11 mouse cellular contexts compared by ENCODE assay signal in the genomic region with DNA sequence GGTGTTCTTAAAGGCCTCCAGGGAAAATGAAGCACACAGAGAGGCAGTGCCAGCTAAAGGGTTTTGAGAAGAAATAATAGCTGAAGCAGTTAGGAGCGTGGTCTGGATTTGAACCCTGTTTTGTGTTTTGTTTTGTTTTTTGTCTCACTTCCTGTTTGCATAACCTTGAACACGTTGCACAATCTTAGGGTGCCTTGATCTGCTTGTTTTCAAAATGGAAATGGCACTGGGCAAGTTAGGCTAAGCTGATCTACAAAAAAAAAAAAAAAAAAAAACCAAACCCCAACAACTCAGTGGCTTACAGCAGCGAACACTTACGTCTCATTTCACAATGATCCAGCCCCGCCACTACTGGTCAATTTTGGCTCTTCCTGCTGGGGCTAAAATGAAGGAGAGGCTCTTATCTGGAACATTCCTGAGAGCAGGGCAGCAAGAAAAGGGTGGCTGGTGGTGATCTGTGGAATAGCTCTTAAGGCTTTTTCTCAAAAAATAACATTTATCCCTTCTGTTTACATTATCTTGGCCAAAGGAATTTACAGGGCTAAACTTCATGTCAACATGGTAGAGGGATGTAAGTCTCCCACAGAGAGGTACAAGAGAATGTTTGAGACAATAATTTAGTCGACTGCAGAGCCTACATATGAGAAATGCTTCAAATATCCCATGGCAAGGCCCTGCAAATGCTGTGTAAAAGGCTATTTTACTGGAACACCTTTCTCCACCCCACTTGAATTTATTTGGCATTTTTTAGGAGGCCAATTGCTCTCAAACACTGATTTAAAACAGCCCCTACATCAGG. TPM values are rescaled to one million over a fixed set of nuclear protein-coding genes. Genes with fewer than 3 reads are reported as not detected.
DNase-seq lines count a peak whose midpoint lies in the region; ATAC-seq and TF ChIP-seq lines count a peak whose summit lies in the region.
"Had no signal": no experiment of that assay in that cellular context is flagged by ENCODE, and none has a peak within 500 bp of the region (broad histone marks: within the 10 kb centered on the region; RNA-seq: fewer than 3 reads in every experiment).

No protein-coding gene starts in this region.

- no peak for ATAC-seq in forebrain, embryonic 12.5 days (ENCODE audit: low FRiP score)
- no peak for ATAC-seq in forebrain, embryonic 14.5 days
- no peak for ATAC-seq in intestine, postnatal 0 days
- ATAC-seq in stomach, embryonic 15.5 days (ENCODE audit: insufficient read depth, low FRiP score, low read depth) = 0 out of 2 replicates have a peak, but pooled peaks have one; percentile 40

- 0 out of 2 replicates have a peak overlapping the region, but pooled peaks have one; percentile 36 for H3K27ac ChIP-seq in forebrain, embryonic 12.5 days
- H3K27ac ChIP-seq in forebrain, embryonic 14.5 days (ENCODE audit: low read depth, low read length) = no peak overlapping the region
- peak overlapping the region; percentile 85 for H3K27ac ChIP-seq in layer of hippocampus, adult 2 months
- 0 out of 2 replicates have a peak overlapping the region, but pooled peaks have one; percentile 21 for H3K27ac ChIP-seq in intestine, postnatal 0 days (ENCODE audit: low read depth, low read length)
- H3K27ac ChIP-seq in stomach, embryonic 15.5 days = peak overlapping the region; percentile 60
- H3K27ac ChIP-seq: hindbrain, embryonic 15.5 days had no signal

- no peaks in the 10 kb centered on the region; the same call in 1 of the 2 replicates for H3K4me1 ChIP-seq in forebrain, embryonic 12.5 days
- no peaks in the 10 kb centered on the region for H3K4me1 ChIP-seq in forebrain, embryonic 14.5 days (ENCODE audit: control insufficient read depth, insufficient read depth, low read length)
- peaks cover 7% of the 10 kb centered on the region; the same call in 1 of the 2 replicates for H3K4me1 ChIP-seq in intestine, postnatal 0 days (replicated peaks; ENCODE audit: control insufficient read depth, insufficient read depth, low read length)
- H3K4me1 ChIP-seq in stomach, embryonic 15.5 days = peaks cover 6% of the 10 kb centered on the region

- H3K4me2 ChIP-seq in forebrain, embryonic 12.5 days = no peak overlapping the region
- no peak overlapping the region for H3K4me2 ChIP-seq in forebrain, embryonic 14.5 days (ENCODE audit: low read length)
- no peak overlapping the region for H3K4me2 ChIP-seq in intestine, postnatal 0 days (replicated peaks; ENCODE audit: low read depth)
- no peak overlapping the region for H3K4me2 ChIP-seq in stomach, embryonic 15.5 days
- H3K4me2 ChIP-seq: hindbrain, embryonic 15.5 days had no signal

- no peak for DNase-seq in forebrain, embryonic 14.5 days (ENCODE audit: low spot score)
- DNase-seq in layer of hippocampus, adult 2 months (ENCODE audit: low spot score in 2 of 2) = no peak
- DNase-seq in layer of hippocampus, adult 11-12 months (ENCODE audit: low spot score) = no peak
- DNase-seq in adrenal gland, adult (ENCODE audit: inconsistent age in 2 of 2, low spot score in 1 of 2) = no peak
- no peak for DNase-seq in layer of hippocampus, adult 8-10 months (ENCODE audit: low spot score in 2 of 2)
- DNase-seq: thymus, postnatal 4 days had no signal

- H3K4me3 ChIP-seq in forebrain, embryonic 12.5 days (replicated peaks) = no peak overlapping the region
- no peak overlapping the region for H3K4me3 ChIP-seq in forebrain, embryonic 14.5 days (ENCODE audit: low read depth, low read length)
- no peak overlapping the region for H3K4me3 ChIP-seq in layer of hippocampus, adult 2 months
- no peak overlapping the region for H3K4me3 ChIP-seq in intestine, postnatal 0 days (ENCODE audit: low read depth, low read length)
- H3K4me3 ChIP-seq in stomach, embryonic 15.5 days (replicated peaks) = no peak overlapping the region
- H3K4me3 ChIP-seq: hindbrain, embryonic 15.5 days; myocyte had no signal

- no peaks in the 10 kb centered on the region for H3K36me3 ChIP-seq in forebrain, embryonic 12.5 days (replicated peaks)
- H3K36me3 ChIP-seq in forebrain, embryonic 14.5 days (ENCODE audit: control insufficient read depth, insufficient read depth, low read length) = no peaks in the 10 kb centered on the region
- no peaks in the 10 kb centered on the region for H3K36me3 ChIP-seq in intestine, postnatal 0 days (ENCODE audit: control insufficient read depth, insufficient read depth)
- no peaks in the 10 kb centered on the region for H3K36me3 ChIP-seq in stomach, embryonic 15.5 days
- H3K36me3 ChIP-seq: hindbrain, embryonic 15.5 days had no signal

- no peak overlapping the region for H3K9ac ChIP-seq in forebrain, embryonic 12.5 days
- no peak overlapping the region for H3K9ac ChIP-seq in forebrain, embryonic 14.5 days (ENCODE audit: low read length)
- H3K9ac ChIP-seq in intestine, postnatal 0 days (ENCODE audit: low read depth, low read length) = no peak overlapping the region
- no peak overlapping the region for H3K9ac ChIP-seq in stomach, embryonic 15.5 days
- H3K9ac ChIP-seq: hindbrain, embryonic 15.5 days had no signal

- no peaks in the 10 kb centered on the region for H3K27me3 ChIP-seq in forebrain, embryonic 12.5 days
- H3K27me3 ChIP-seq in forebrain, embryonic 14.5 days (replicated peaks; ENCODE audit: control insufficient read depth, insufficient read depth, low read length) = no peaks in the 10 kb centered on the region
- no peaks in the 10 kb centered on the region for H3K27me3 ChIP-seq in intestine, postnatal 0 days (replicated peaks; ENCODE audit: control insufficient read depth, insufficient read depth, low read length)
- H3K27me3 ChIP-seq in stomach, embryonic 15.5 days (replicated peaks) = no peaks in the 10 kb centered on the region
- H3K27me3 ChIP-seq: hindbrain, embryonic 15.5 days had no signal

- no peaks in the 10 kb centered on the region for H3K9me3 ChIP-seq in forebrain, embryonic 12.5 days
- no peaks in the 10 kb centered on the region for H3K9me3 ChIP-seq in forebrain, embryonic 14.5 days (replicated peaks; ENCODE audit: control insufficient read depth, low read length)
- H3K9me3 ChIP-seq in intestine, postnatal 0 days (ENCODE audit: control insufficient read depth) = no peaks in the 10 kb centered on the region
- no peaks in the 10 kb centered on the region for H3K9me3 ChIP-seq in stomach, embryonic 15.5 days
- H3K9me3 ChIP-seq: hindbrain, embryonic 15.5 days had no signal

- WGBS in forebrain, embryonic 12.5 days = 53% methylated on average over 6 of the region's 6 CpGs
- 52% methylated on average over 6 of the region's 6 CpGs for WGBS in forebrain, embryonic 14.5 days
- 36% methylated on average over 6 of the region's 6 CpGs for WGBS in intestine, postnatal 0 days
- 31% methylated on average over 6 of the region's 6 CpGs for WGBS in stomach, embryonic 15.5 days

- 0 out of 2 replicates have a peak, but pooled peaks have one; percentile 8 for TF ChIP-seq CTCF in layer of hippocampus, adult 2 months (conservative IDR thresholded peaks at IDR 0.05)
- TF ChIP-seq CTCF in intestine, postnatal 0 days (IDR thresholded peaks at IDR 0.05; ENCODE audit: low read depth) = 0 out of 2 replicates have a peak, but pooled peaks have one; percentile 1

RNA-seq across cellular contexts. Expression of a gene that starts 34.3 kb away (rescaled TPM):
- polyA plus RNA-seq in forebrain, embryonic 12.5 days (2016; fragmentation: Nextera tagmentation; extraction: Ambion mirVana) = 174 and 185 TPM in 2 replicates
- 88.8 and 105 TPM in 2 replicates for polyA plus RNA-seq in forebrain, embryonic 14.5 days (2014; fragmentation: Nextera tagmentation; extraction: Ambion mirVana)
- total RNA-seq in layer of hippocampus, adult 2 months (2021) = 100 to 1,000 TPM; 139 to 147 TPM
- polyA plus RNA-seq in intestine, postnatal 0 days (2015; fragmentation: Nextera tagmentation; extraction: Ambion mirVana) = 16.7 and 16.8 TPM in 2 replicates
- 86.6 and 88.4 TPM in 2 replicates for polyA plus RNA-seq in stomach, embryonic 15.5 days (2015; fragmentation: Nextera tagmentation; extraction: Ambion mirVana)
- total RNA-seq in layer of hippocampus, adult 8-10 months (2022) = 100 to 1,000 TPM; 139 to 165 (median 152) TPM
